Mouse (Mus musculus) forebrain, embryonic 15.5 days (tissue): Measurements from ENCODE around the gene Vgf. TPM values are rescaled to one million over a fixed set of nuclear protein-coding genes. Genes with fewer than 3 reads are reported as not detected.
A peak's percentile ranks its signal among the peaks of the same experiment; 100 is the strongest.

Source experiments
- ATAC-seq: fragments of 200-750 bp; cut with Nextera tagmentation; replicated peaks from 2 replicates; pipeline ENCODE4 v1.8.0; 2017; ENCODE audit warnings: mild to moderate bottlenecking, moderate TSS enrichment, moderate library complexity
- H3K27ac ChIP-seq: fragments of 300-500 bp; sonication (generic); replicated peaks from 2 replicates; pipeline ENCODE4 v1.5.1; 2015; ENCODE audit warnings: mild to moderate bottlenecking, inconsistent platforms
- H3K27me3 ChIP-seq: fragments of 300-500 bp; sonication (generic); 2 replicates; pipeline ENCODE4 v1.6.1; 2015; ENCODE audit warnings: inconsistent platforms
- H3K36me3 ChIP-seq: fragments of 300-500 bp; sonication (generic); 2 replicates; pipeline ENCODE4 v1.6.1; 2015; ENCODE audit warnings: mild to moderate bottlenecking, inconsistent platforms
- H3K4me1 ChIP-seq: fragments of 300-500 bp; sonication (generic); 2 replicates; pipeline ENCODE4 v1.6.1; 2015; ENCODE audit warnings: inconsistent platforms
- H3K4me2 ChIP-seq: fragments of 300-500 bp; sonication (generic); replicated peaks from 2 replicates; pipeline ENCODE4 v1.6.1; 2015; ENCODE audit warnings: mild to moderate bottlenecking, inconsistent platforms
- H3K4me3 ChIP-seq: fragments of 300-500 bp; sonication (generic); 2 replicates; pipeline ENCODE4 v1.5.1; 2015; ENCODE audit warnings: mild to moderate bottlenecking, inconsistent platforms
- H3K9ac ChIP-seq: fragments of 300-500 bp; sonication (generic); replicated peaks from 2 replicates; pipeline ENCODE4 v1.6.1; 2015; ENCODE audit warnings: mild to moderate bottlenecking, inconsistent platforms
- H3K9me3 ChIP-seq: fragments of 300-500 bp; sonication (generic); 2 replicates; pipeline ENCODE4 v1.6.1; 2016; ENCODE audit warnings: inconsistent platforms
- WGBS: fragments of 180-500 bp; shearing (Covaris S2); methylation state at CpG from one replicate; pipeline ENCODE4 v1.1.7; 2015; ENCODE audit warnings: mixed read lengths; 5-methylcytosine and 5-hydroxymethylcytosine counted together
- polyA plus RNA-seq: library from polyadenylated mRNA; unstranded; fragments of >200 nt; fragmentation: Nextera tagmentation; extraction: Ambion mirVana; gene quantifications from 2 replicates; pipeline ENCODE4 v1.2.1, GENCODE M21; 2015

Vgf gene
- polyA plus RNA-seq, 1 experiment from 2014 or later: 4.4 TPM

DNA sequence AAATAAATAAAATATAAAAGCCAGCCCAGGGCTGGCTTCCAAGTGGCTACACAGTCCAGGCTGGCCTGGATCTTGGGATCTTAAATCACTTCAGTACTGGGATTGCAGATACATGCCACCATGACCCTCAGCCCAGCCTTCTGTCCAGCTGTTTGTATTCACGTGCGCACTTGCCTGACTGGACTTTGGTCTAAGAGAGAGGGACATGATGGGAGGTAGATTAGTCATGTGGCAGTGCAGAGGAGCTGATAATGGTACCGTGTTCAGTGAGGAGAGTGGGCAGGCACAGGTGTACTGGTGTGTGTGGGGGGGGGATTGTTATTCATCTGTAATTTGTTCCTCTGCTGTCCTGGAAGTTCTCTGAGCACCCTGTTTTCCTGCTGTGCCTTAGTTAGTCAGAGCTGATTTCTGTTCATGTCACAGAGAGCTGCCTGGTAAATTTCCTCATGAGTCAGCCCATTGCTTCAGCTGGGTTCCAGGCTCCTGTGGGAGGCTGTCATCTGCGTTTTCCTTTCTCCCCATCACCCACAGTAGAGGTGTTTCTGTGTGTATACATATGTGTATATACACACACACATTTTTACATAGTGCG, 25.8 kb downstream of the Vgf start:
- no peak overlapping the region for H3K4me2 ChIP-seq
- no peak overlapping the region for H3K9ac ChIP-seq
- 0 out of 2 replicates have a peak, but pooled peaks cover under 1% of the 10 kb centered on the region for H3K4me1 ChIP-seq
- no peaks in the 10 kb centered on the region for H3K9me3 ChIP-seq
- ATAC-seq: no peak
- WGBS: 87% methylated on average over 5 of the region's 5 CpGs
- no peaks in the 10 kb centered on the region for H3K27me3 ChIP-seq
- H3K36me3 ChIP-seq: no peaks in the 10 kb centered on the region
- H3K4me3 ChIP-seq: no peak overlapping the region
- no peak overlapping the region for H3K27ac ChIP-seq

- H3K4me3 ChIP-seq: no peak overlapping the region
- 83% methylated on average over 7 of the region's 7 CpGs for WGBS
Measured at GRCm38 (mm10) chr5:137054299-137054698, 28.1 kb downstream of the Vgf start.

GRCm38 (mm10) chr5:137054873-137055272, 28.7 kb downstream of the Vgf start:
- no peak overlapping the region for H3K9ac ChIP-seq
- H3K27ac ChIP-seq: no peak overlapping the region
- no peaks in the 10 kb centered on the region for H3K9me3 ChIP-seq
- H3K4me1 ChIP-seq: no peaks in the 10 kb centered on the region
- no peak for ATAC-seq
- H3K36me3 ChIP-seq: no peaks in the 10 kb centered on the region
- H3K27me3 ChIP-seq: no peaks in the 10 kb centered on the region
- WGBS: 80% methylated on average over 5 of the region's 5 CpGs
- H3K4me2 ChIP-seq: no peak overlapping the region
- no peak overlapping the region for H3K4me3 ChIP-seq

More at GRCm38 (mm10) chr5:137054299-137054698, 28.1 kb downstream of the Vgf start:
- Histone ChIP-seq H3K27me3 (no peaks in the 10 kb centered on the region), H3K36me3 (no peaks in the 10 kb centered on the region), H3K9me3 (no peaks in the 10 kb centered on the region), H3K4me2 (no peak overlapping the region), H3K27ac (no peak overlapping the region), H3K4me1 (no peaks in the 10 kb centered on the region), H3K9ac (no peak overlapping the region)
- ATAC-seq: no peak

DNA sequence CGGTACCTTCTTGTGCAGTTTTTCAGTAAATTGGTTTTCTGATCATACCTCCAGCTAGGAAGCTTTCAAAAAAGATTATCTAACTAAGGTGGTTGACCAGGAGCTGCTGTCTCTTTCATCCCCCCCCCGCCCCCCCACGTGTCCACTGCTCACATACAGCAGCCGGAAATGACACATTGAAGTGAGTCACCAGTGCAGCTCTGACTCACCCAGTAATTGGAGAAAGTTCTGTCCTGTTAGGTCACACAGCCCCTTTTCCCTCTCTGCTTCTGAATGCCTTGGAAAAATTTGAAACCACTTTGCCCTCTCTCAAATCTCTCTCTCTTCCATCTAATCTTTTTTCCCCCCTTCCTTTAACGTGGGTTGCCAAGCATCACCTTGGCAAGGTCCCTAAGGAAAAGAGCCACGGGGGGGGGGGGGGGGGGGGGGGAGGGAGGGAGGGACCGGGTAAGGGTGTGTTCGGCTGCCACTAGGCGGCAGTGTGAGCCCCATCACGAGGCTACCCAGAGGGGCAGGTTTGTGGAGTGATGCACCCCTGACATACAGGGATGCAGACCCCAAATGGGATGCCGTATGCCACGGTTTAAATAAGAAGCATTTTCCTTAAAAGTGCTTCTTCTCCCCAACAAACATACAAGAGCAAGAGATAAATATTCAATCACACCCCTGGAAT, 35.8 kb downstream of the Vgf start:
- Histone ChIP-seq H3K9me3 (no peaks in the 10 kb centered on the region), H3K9ac (no peak overlapping the region), H3K27me3 (no peaks in the 10 kb centered on the region), H3K27ac (no peak overlapping the region), H3K36me3 (no peaks in the 10 kb centered on the region), H3K4me1 (no peaks in the 10 kb centered on the region), H3K4me3 (no peak overlapping the region), H3K4me2 (no peak overlapping the region)
- ATAC-seq: no peak
- 27% methylated on average over 11 of the region's 12 CpGs for WGBS

DNA sequence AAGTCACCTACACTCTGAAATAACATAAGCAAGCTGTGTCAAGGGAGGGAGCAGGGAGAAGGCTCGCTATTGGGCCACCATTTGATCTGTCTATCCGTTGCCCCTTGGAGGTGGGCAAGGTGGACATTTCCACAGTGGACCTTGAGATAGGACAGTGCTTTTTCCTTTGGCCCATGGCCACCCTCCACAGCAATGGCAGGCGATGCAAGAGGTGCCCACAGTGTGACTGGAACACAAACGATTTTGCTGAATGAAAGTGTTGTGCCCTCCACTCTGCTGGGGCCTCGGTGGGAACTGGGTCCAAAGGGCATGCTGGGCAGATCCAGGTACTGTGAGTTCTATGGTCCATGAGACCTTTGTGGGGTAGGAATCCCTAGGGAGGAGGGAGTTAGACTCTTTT, 36.4 kb downstream of the Vgf start:
- Histone ChIP-seq H3K4me2 (no peak overlapping the region), H3K27ac (no peak overlapping the region), H3K9ac (no peak overlapping the region), H3K4me3 (no peak overlapping the region), H3K36me3 (no peaks in the 10 kb centered on the region), H3K4me1 (no peaks in the 10 kb centered on the region), H3K27me3 (no peaks in the 10 kb centered on the region), H3K9me3 (no peaks in the 10 kb centered on the region)
- ATAC-seq: no peak
- 90% methylated on average over 5 of the region's 5 CpGs for WGBS

GRCm38 (mm10) chr5:137065454-137065853, 39.3 kb downstream of the Vgf start:
- no peak overlapping the region for H3K4me2 ChIP-seq
- ATAC-seq: no peak
- WGBS: 58% methylated on average over 6 of the region's 6 CpGs
- H3K4me3 ChIP-seq: no peak overlapping the region
- no peaks in the 10 kb centered on the region for H3K36me3 ChIP-seq
- no peaks in the 10 kb centered on the region for H3K27me3 ChIP-seq
- no peaks in the 10 kb centered on the region for H3K9me3 ChIP-seq
- H3K27ac ChIP-seq: no peak overlapping the region
- H3K4me1 ChIP-seq: no peaks in the 10 kb centered on the region
- no peak overlapping the region for H3K9ac ChIP-seq

- no peak overlapping the region for H3K27ac ChIP-seq
- no peaks in the 10 kb centered on the region for H3K36me3 ChIP-seq
- no peak for ATAC-seq
- H3K4me1 ChIP-seq: no peaks in the 10 kb centered on the region
- WGBS: 77% methylated on average over 8 of the region's 8 CpGs
- H3K4me3 ChIP-seq: no peak overlapping the region
- no peaks in the 10 kb centered on the region for H3K27me3 ChIP-seq
- H3K4me2 ChIP-seq: no peak overlapping the region
- H3K9me3 ChIP-seq: no peaks in the 10 kb centered on the region
- no peak overlapping the region for H3K9ac ChIP-seq
Measured at GRCm38 (mm10) chr5:137065923-137066322, 39.7 kb downstream of the Vgf start.

DNA sequence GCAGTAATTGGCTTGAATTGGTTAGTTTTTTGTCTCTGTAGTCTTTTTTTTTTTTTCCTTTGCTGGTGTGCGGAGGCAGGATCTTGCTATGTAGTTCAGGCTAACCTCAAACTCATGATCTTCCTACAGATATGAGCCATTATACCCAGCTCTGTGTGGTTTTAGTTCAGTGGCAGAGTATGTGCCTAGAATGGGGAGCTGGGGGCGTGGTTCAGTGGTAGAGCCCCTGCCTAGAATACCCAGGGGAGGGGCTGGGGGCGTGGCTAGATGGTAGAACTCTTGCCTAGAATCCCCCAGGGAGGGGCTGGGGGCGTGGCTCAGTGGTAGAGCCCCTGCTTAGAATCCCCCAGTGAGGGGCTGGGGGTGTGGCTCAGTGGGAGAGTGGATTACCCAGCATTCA, 42.5 kb downstream of the Vgf start:
- Histone ChIP-seq H3K27me3 (no peaks in the 10 kb centered on the region; the same call in 1 of the 2 replicates), H3K4me2 (no peak overlapping the region), H3K9ac (no peak overlapping the region), H3K9me3 (no peaks in the 10 kb centered on the region), H3K4me1 (peaks cover 7% of the 10 kb centered on the region; the same call in 1 of the 2 replicates), H3K4me3 (no peak overlapping the region), H3K27ac (no peak overlapping the region), H3K36me3 (no peaks in the 10 kb centered on the region)
- ATAC-seq: no peak
- WGBS: 66% methylated on average over 4 of the region's 4 CpGs

DNA sequence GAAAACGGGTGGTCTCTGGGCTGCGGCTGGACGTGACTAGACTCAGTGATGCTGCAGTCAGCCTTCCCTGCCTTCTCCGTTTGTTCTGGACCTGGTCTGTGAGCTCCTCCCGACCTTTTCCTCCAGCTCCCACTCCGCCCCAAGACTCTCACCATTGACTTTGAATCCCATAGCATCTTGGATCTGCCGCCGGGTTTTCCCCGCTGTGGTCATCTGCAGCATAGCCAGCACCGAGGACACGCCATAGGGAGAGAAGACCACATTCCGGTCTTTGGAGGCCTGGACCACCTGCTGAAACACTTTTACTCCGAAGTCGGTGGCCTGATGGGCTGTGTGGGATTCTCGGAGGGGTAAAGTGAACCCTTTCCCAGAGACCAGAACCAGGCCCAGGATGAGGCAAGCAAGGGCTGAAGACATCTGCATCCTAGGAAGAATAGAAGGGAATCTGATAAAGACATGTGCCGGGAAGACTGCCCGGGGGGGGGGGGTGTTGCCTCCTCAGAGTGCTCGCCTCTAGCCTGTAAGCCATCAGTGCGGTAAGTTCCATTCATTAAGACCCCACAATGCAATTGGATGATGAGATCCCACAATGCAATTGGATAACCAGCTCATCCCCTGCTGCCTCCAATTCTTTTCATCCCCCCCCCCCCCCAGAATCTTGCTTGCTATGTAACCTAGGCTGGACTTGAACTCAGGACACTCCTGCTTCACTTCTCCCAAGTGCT, 44.9 kb downstream of the Vgf start:
- Histone ChIP-seq H3K36me3 (no peaks in the 10 kb centered on the region), H3K27me3 (no peaks in the 10 kb centered on the region; the same call in 1 of the 2 replicates), H3K4me1 (peaks cover 11% of the 10 kb centered on the region), H3K4me2 (no peak overlapping the region), H3K4me3 (no peak overlapping the region), H3K9me3 (no peaks in the 10 kb centered on the region), H3K9ac (no peak overlapping the region), H3K27ac (no peak overlapping the region)
- ATAC-seq: no peak
- 85% methylated on average over 19 of the region's 19 CpGs for WGBS

- peak; percentile 82 for ATAC-seq
- Histone ChIP-seq H3K4me1 (peaks cover 11% of the 10 kb centered on the region), H3K27me3 (no peaks in the 10 kb centered on the region; the same call in 1 of the 2 replicates), H3K4me2 (peak within 1 kb of the TSS; percentile 41), H3K27ac (peak within 1 kb of the TSS; percentile 16; the same call in 1 of the 2 replicates), H3K9ac (no peak within 1 kb of the TSS), H3K4me3 (peak within 1 kb of the TSS; percentile 24), H3K9me3 (no peaks in the 10 kb centered on the region), H3K36me3 (no peaks in the 10 kb centered on the region)
- 17% methylated on average over 23 of the region's 23 CpGs for WGBS
Measured at GRCm38 (mm10) chr5:137072079-137072960, 46.1 kb downstream of the Vgf start, which contains the start of gene Serpine1. TSS of gene Serpine1 (minus strand) at chr5:137072268.

GRCm38 (mm10) chr5:137073141-137073540, 46.9 kb downstream of the Vgf start:
- H3K4me1 ChIP-seq: peaks cover 11% of the 10 kb centered on the region
- ATAC-seq: no peak
- no peaks in the 10 kb centered on the region for H3K36me3 ChIP-seq
- WGBS: 94% methylated on average over 8 of the region's 8 CpGs
- H3K9me3 ChIP-seq: no peaks in the 10 kb centered on the region
- no peaks in the 10 kb centered on the region; the same call in 1 of the 2 replicates for H3K27me3 ChIP-seq
- H3K4me3 ChIP-seq: no peak overlapping the region
- H3K9ac ChIP-seq: no peak overlapping the region
- no peak overlapping the region for H3K4me2 ChIP-seq
- no peak overlapping the region for H3K27ac ChIP-seq
